Mouse (Mus musculus) midbrain, embryonic 12.5 days (tissue): ENCODE results near the gene Rnaseh2a. TPM values are rescaled to one million over a fixed set of nuclear protein-coding genes. Genes with fewer than 3 reads are reported as not detected.
A peak's percentile ranks its signal among the peaks of the same experiment; 100 is the strongest.
"Not testable (repeated sequence)": the region's sequence is repeated elsewhere in the genome, so short reads cannot be mapped to it uniquely, and the experiment has no call there.

ENCODE experiments used
- ATAC-seq: fragments of 200-750 bp; cut with Nextera tagmentation; 2 replicates; pipeline ENCODE4 v1.8.0; 2017; ENCODE audit warnings: low read depth, moderate TSS enrichment, moderate library complexity; ENCODE audit not compliant: low FRiP score
- H3K27ac ChIP-seq: fragments of 300-500 bp; sonication (generic); replicated peaks from 2 replicates; pipeline ENCODE4 v1.5.1; 2016; ENCODE audit warnings: mild to moderate bottlenecking
- H3K27me3 ChIP-seq: fragments of 300-500 bp; sonication (generic); 2 replicates; pipeline ENCODE4 v1.6.1; 2016; ENCODE audit warnings: mild to moderate bottlenecking
- H3K36me3 ChIP-seq: fragments of 300-500 bp; sonication (generic); 2 replicates; pipeline ENCODE4 v1.6.1; 2016
- H3K4me1 ChIP-seq: fragments of 300-500 bp; sonication (generic); 2 replicates; pipeline ENCODE4 v1.6.1; 2016
- H3K4me2 ChIP-seq: fragments of 300-500 bp; sonication (generic); replicated peaks from 2 replicates; pipeline ENCODE4 v1.6.1; 2016; ENCODE audit warnings: mild to moderate bottlenecking, moderate library complexity
- H3K4me3 ChIP-seq: fragments of 300-500 bp; sonication (generic); 2 replicates; pipeline ENCODE4 v1.5.1; 2016; ENCODE audit warnings: mild to moderate bottlenecking
- H3K9ac ChIP-seq: fragments of 300-500 bp; sonication (generic); replicated peaks from 2 replicates; pipeline ENCODE4 v1.6.1; 2016; ENCODE audit warnings: mild to moderate bottlenecking, moderate library complexity
- H3K9me3 ChIP-seq: fragments of 300-500 bp; sonication (generic); 2 replicates; pipeline ENCODE4 v1.6.1; 2016; ENCODE audit warnings: mild to moderate bottlenecking
- WGBS: fragments of 180-500 bp; shearing (Covaris S2); methylation state at CpG from one replicate; pipeline ENCODE4 v1.1.7; 2016; 5-methylcytosine and 5-hydroxymethylcytosine counted together
- polyA plus RNA-seq: library from polyadenylated mRNA; unstranded; fragments of >200 nt; fragmentation: Nextera tagmentation; extraction: Ambion mirVana; gene quantifications from 2 replicates; pipeline ENCODE4 v1.2.1, GENCODE M21; 2016

The Rnaseh2a gene
- polyA plus RNA-seq, 1 experiment from 2014 or later = 98.7 TPM

DNA sequence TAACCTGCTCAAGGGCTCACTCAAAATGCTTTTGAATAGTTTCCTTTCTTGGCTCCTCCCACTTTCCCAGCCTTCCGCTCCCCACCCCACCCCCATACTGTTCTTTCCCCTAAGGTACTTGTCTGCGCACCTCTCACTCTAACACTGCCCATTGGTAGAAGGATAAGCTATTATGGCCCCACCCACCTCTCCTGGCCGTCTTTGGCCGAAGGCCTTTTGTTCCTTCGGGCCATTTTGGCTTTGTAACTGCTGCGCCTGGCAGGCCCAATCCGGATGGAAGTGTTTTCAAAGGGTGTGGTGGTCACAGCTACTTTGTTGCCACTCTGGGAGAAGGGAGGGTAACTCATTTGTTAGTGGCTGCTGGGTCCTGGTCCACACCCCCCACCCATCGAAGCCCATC, 54.3 kb downstream of the Rnaseh2a start:
- no peak overlapping the region for H3K9ac ChIP-seq
- H3K4me2 ChIP-seq = no peak overlapping the region
- peaks cover 10% of the 10 kb centered on the region for H3K4me1 ChIP-seq
- H3K9me3 ChIP-seq = peaks cover 4% of the 10 kb centered on the region; the same call in 1 of the 2 replicates
- 85% methylated on average over 8 of the region's 8 CpGs for WGBS
- no peak for ATAC-seq
- peaks cover 82% of the 10 kb centered on the region for H3K36me3 ChIP-seq
- no peak overlapping the region for H3K27ac ChIP-seq
- peaks cover 97% of the 10 kb centered on the region for H3K27me3 ChIP-seq
- no peak overlapping the region for H3K4me3 ChIP-seq

- Histone ChIP-seq H3K36me3 (peaks cover 71% of the 10 kb centered on the region), H3K4me1 (peaks cover 13% of the 10 kb centered on the region), H3K9me3 (peaks cover 4% of the 10 kb centered on the region; the same call in 1 of the 2 replicates), H3K27me3 (peaks cover 100% of the 10 kb centered on the region), H3K27ac (no peak overlapping the region), H3K9ac (no peak overlapping the region), H3K4me2 (no peak overlapping the region), H3K4me3 (no peak overlapping the region)
- WGBS = 27% methylated on average over 4 of the region's 4 CpGs
- no peak for ATAC-seq
Measured at GRCm38 (mm10) chr8:84913960-84914359, 55.6 kb downstream of the Rnaseh2a start.

DNA sequence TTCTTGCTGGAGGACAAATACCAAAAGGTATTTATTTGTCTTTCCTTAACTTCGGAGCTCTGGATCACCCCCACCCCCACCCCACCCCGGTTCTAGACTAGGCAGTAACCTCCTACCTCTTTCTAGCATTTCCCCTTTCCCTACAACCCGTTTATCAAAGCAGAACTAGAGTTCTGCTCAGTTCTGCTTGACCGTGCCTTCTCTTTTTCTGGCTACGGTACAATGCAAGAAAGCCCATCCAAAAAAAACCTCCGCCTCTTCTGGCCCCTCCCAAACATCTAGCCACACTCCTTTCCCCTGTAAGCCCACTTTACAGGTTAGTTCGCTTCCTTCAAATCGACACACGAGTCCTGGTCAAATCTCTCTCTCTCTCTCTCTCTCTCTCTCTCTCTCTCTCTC, 56.1 kb downstream of the Rnaseh2a start:
- 20% methylated on average over 9 of the region's 9 CpGs for WGBS
- Histone ChIP-seq H3K9ac (0 out of 2 replicates have a peak overlapping the region, but pooled peaks have one; percentile 4), H3K36me3 (peaks cover 68% of the 10 kb centered on the region), H3K27ac (no peak overlapping the region), H3K4me2 (peak overlapping the region; percentile 54), H3K4me1 (peaks cover 18% of the 10 kb centered on the region), H3K27me3 (peaks cover 100% of the 10 kb centered on the region), H3K4me3 (peak overlapping the region; percentile 31), H3K9me3 (peaks cover 4% of the 10 kb centered on the region; the same call in 1 of the 2 replicates)
- no peak for ATAC-seq

GRCm38 (mm10) chr8:84912895-84913501, 56.6 kb downstream of the Rnaseh2a start:
- Histone ChIP-seq H3K4me3 (peak overlapping the region; percentile 31), H3K9ac (peak overlapping the region; percentile 4; the same call in 1 of the 2 replicates), H3K4me2 (peak overlapping the region; percentile 54), H3K27me3 (peaks cover 95% of the 10 kb centered on the region), H3K4me1 (peaks cover 18% of the 10 kb centered on the region), H3K36me3 (peaks cover 63% of the 10 kb centered on the region), H3K27ac (no peak overlapping the region), H3K9me3 (peaks cover 4% of the 10 kb centered on the region; the same call in 1 of the 2 replicates)
- no peak for ATAC-seq
- 2% methylated on average over 55 of the region's 55 CpGs for WGBS

DNA sequence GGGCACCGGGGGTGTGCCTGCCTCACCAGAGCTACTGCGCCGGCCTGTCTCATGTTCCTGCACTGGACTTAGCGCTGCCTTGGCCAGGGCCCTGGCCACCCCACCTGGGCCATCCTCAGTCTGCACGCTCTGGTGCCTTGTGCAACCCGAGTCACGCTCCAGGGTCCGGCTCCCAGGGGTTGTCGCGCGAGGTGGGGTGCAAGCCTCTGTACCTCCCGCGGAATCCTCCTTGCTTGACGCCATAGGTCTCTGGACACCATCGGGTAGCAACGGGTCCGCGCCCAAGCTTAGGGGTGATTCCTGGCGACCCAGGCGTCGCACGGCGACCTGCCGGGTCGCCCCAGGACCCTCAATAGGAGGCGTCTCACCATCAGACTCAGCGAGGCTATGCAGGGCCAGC, 57.2 kb downstream of the Rnaseh2a start:
- Histone ChIP-seq H3K27me3 (peaks cover 89% of the 10 kb centered on the region), H3K4me2 (peak overlapping the region; percentile 54; the same call in 1 of the 2 replicates), H3K9me3 (peaks cover 4% of the 10 kb centered on the region; the same call in 1 of the 2 replicates), H3K27ac (no peak overlapping the region), H3K36me3 (peaks cover 57% of the 10 kb centered on the region), H3K4me1 (peaks cover 18% of the 10 kb centered on the region), H3K4me3 (peak overlapping the region; percentile 31; the same call in 1 of the 2 replicates), H3K9ac (peak overlapping the region; percentile 4; the same call in 1 of the 2 replicates)
- 18% methylated on average over 27 of the region's 27 CpGs for WGBS
- ATAC-seq = no peak

GRCm38 (mm10) chr8:84911854-84912253, 57.7 kb downstream of the Rnaseh2a start:
- ATAC-seq = no peak
- peaks cover 53% of the 10 kb centered on the region for H3K36me3 ChIP-seq
- H3K4me3 ChIP-seq = no peak overlapping the region
- peaks cover 4% of the 10 kb centered on the region; the same call in 1 of the 2 replicates for H3K9me3 ChIP-seq
- H3K9ac ChIP-seq = no peak overlapping the region
- peaks cover 18% of the 10 kb centered on the region for H3K4me1 ChIP-seq
- H3K4me2 ChIP-seq = no peak overlapping the region
- WGBS = 75% methylated on average over 9 of the region's 9 CpGs
- H3K27me3 ChIP-seq = peaks cover 84% of the 10 kb centered on the region
- no peak overlapping the region for H3K27ac ChIP-seq

DNA sequence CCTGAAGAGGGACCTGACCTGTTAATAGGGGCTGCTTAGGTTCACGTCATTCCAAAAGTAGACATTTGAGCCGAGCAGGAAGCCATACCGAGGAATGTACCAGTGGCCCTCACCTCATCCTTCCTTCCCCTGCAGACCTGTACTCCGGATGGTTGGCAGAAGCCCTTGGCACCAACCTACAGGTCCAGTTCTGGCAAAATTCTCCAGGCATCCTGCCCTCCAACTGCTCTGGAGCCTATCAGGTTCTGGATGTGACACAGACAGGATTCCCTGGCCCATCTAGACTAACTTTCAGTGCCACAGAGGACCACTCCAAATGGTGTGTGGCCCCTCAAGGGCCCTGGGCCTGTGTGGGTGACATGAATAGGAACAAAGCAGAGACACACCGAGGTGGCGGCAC, 59.0 kb downstream of the Rnaseh2a start:
- no peak overlapping the region for H3K4me3 ChIP-seq
- peaks cover 4% of the 10 kb centered on the region; the same call in 1 of the 2 replicates for H3K9me3 ChIP-seq
- no peak overlapping the region for H3K27ac ChIP-seq
- H3K9ac ChIP-seq = no peak overlapping the region
- peaks cover 18% of the 10 kb centered on the region for H3K4me1 ChIP-seq
- peaks cover 71% of the 10 kb centered on the region for H3K27me3 ChIP-seq
- H3K4me2 ChIP-seq = no peak overlapping the region
- no peak for ATAC-seq
- peaks cover 40% of the 10 kb centered on the region for H3K36me3 ChIP-seq
- WGBS = 89% methylated on average over 6 of the region's 6 CpGs

DNA sequence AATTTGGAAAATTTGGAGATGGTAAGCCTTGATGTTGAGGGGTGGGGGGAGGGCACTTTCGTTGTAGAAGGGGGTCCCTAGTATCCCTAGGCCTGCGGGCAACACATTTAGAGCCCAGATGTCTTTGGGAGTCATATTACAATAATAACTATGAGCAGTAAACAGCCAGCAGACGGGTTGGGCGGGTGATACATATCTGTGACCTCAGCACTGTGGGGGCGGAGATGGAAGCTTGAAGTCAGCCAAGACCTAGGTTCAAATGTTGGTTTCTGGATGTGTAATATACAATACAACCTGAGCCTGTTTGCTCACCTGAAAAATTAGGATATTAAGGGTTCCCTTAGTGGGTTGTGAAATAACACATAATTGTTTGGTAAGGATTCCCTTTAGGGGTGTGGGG, 59.6 kb downstream of the Rnaseh2a start:
- no peak overlapping the region for H3K9ac ChIP-seq
- no peak overlapping the region for H3K27ac ChIP-seq
- peaks cover 71% of the 10 kb centered on the region for H3K27me3 ChIP-seq
- 95% methylated on average over 5 of the region's 5 CpGs for WGBS
- H3K4me2 ChIP-seq = no peak overlapping the region
- peaks cover 36% of the 10 kb centered on the region for H3K36me3 ChIP-seq
- peaks cover 4% of the 10 kb centered on the region; the same call in 1 of the 2 replicates for H3K9me3 ChIP-seq
- H3K4me1 ChIP-seq = peaks cover 18% of the 10 kb centered on the region
- H3K4me3 ChIP-seq = no peak overlapping the region
- no peak for ATAC-seq

GRCm38 (mm10) chr8:84909162-84909767, 60.3 kb downstream of the Rnaseh2a start:
- H3K4me3 ChIP-seq = peak overlapping the region; percentile 51
- H3K4me1 ChIP-seq = peaks cover 18% of the 10 kb centered on the region
- H3K27me3 ChIP-seq = peaks cover 71% of the 10 kb centered on the region
- H3K9ac ChIP-seq = peak overlapping the region; percentile 65
- ATAC-seq = peak; percentile 6; the same call in 1 of the 2 replicates
- peak overlapping the region; percentile 73 for H3K4me2 ChIP-seq
- WGBS = 48% methylated on average over 20 of the region's 20 CpGs
- H3K9me3 ChIP-seq = peaks cover 2% of the 10 kb centered on the region; the same call in 1 of the 2 replicates
- H3K36me3 ChIP-seq = peaks cover 31% of the 10 kb centered on the region
- H3K27ac ChIP-seq = no peak overlapping the region

- peak; percentile 92 for ATAC-seq
- 0 out of 2 replicates have a peak within 1 kb of the TSS, but pooled peaks have one; percentile 20 for H3K27ac ChIP-seq
- peaks cover 27% of the 10 kb centered on the region for H3K36me3 ChIP-seq
- H3K27me3 ChIP-seq = peaks cover 70% of the 10 kb centered on the region
- peak within 1 kb of the TSS; percentile 65 for H3K9ac ChIP-seq
- peak within 1 kb of the TSS; percentile 73 for H3K4me2 ChIP-seq
- under 1% methylated on average over 45 of the region's 45 CpGs for WGBS
- peaks cover 19% of the 10 kb centered on the region for H3K4me1 ChIP-seq
- H3K9me3 ChIP-seq = no peaks in the 10 kb centered on the region
- H3K4me3 ChIP-seq = peak within 1 kb of the TSS; percentile 51
Measured at GRCm38 (mm10) chr8:84908421-84909161, 61.0 kb downstream of the Rnaseh2a start, which contains the start of gene Dnase2a. Dnase2a (plus strand) TSS chr8:84908560.

DNA sequence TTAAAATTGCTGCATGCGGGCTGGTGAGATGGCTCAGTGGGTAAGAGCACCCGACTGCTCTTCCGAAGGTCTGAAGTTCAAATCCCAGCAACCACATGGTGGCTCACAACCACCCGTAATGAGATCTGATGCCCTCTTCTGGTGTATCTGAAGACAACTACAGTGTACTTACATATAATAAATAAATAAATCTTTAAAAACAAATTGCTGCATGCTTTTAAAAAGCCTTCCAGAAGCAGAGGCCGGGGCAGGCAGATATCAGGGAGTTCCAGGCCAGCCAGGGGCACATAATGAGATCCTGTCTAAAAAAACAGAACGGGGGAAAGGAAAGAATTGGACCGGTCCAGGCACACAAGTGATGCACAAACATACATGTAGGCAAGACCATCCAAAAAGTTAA, 61.6 kb downstream of the Rnaseh2a start:
- H3K4me2 ChIP-seq = peak overlapping the region; percentile 73
- ATAC-seq = peak; percentile 13; the same call in 1 of the 2 replicates
- peaks cover 25% of the 10 kb centered on the region for H3K36me3 ChIP-seq
- H3K27me3 ChIP-seq = peaks cover 70% of the 10 kb centered on the region
- not testable (repeated sequence) for H3K9me3 ChIP-seq, H3K27ac ChIP-seq, H3K9ac ChIP-seq
- peaks cover 20% of the 10 kb centered on the region for H3K4me1 ChIP-seq
- H3K4me3 ChIP-seq = peak overlapping the region; percentile 51
- 36% methylated on average over 7 of the region's 7 CpGs for WGBS
